Mouse (Mus musculus): ENCODE results near the gene Lrrc4. TPM values are rescaled to one million over a fixed set of nuclear protein-coding genes. Genes with fewer than 3 reads are reported as not detected.

The Lrrc4 gene
- polyA plus RNA-seq, 1 experiment: 0.32 TPM

- Histone ChIP-seq H3K36me3 (ENCODE audit: control insufficient read depth, insufficient read depth) (peaks cover 14% of the 10 kb centered on the region), H3K4me3 (ENCODE audit: insufficient read depth, poor library complexity, severe bottlenecking) (no peak overlapping the region), H3K79me3 (ENCODE audit: low read depth) (no peaks in the 10 kb centered on the region), H3K79me2 (ENCODE audit: control insufficient read depth, insufficient read depth) (peaks cover under 1% of the 10 kb centered on the region), H3K27me3 (ENCODE audit: control insufficient read depth, insufficient read depth, insufficient read length) (no peaks in the 10 kb centered on the region), H3ac (ENCODE audit: control insufficient read depth, insufficient read length, low read depth) (no peak overlapping the region)
- TF ChIP-seq CEBPB (IDR thresholded peaks at IDR 0.05; ENCODE audit: low read depth) (no peak), USF1 (IDR thresholded peaks at IDR 0.05; ENCODE audit: low read depth) (no peak), MYOD1 (IDR thresholded peaks at IDR 0.05; ENCODE audit: control insufficient read depth, insufficient read length, low read depth) (no peak), CTCF (IDR thresholded peaks at IDR 0.05; ENCODE audit: control insufficient read depth, insufficient read depth, insufficient read length) (no peak), FOSL1 (IDR thresholded peaks at IDR 0.05; ENCODE audit: insufficient read depth, low read length, poor library complexity, severe bottlenecking) (no peak), MAX (IDR thresholded peaks at IDR 0.05) (no peak), MYOG (IDR thresholded peaks at IDR 0.05; ENCODE audit: control insufficient read depth, extremely low read depth, insufficient read length) (no peak)
Measured at GRCm38 (mm10) chr6:28854598-28854997, 23.1 kb upstream of the Lrrc4 start.

DNA sequence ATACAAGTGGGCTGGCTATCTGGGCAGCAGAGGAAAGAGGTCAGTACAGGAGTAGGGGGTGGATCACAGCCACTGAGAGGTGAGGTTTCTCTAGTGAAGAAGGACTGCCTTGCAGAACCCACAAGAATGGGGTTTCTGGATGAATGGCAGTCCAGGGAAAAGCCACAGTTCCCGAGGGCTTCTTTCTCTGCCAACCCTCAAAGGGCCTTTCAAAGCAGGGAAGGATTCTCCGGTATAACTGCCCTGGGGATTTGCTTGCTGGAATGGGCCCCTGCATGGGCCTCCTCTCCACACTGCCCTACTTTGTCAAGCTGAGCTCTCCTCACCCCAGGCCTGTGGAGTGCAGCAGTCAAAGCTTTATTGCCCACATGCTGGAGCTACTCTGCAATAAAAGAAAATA, 22.1 kb upstream of the Lrrc4 start:
- H3K4me3 ChIP-seq (ENCODE audit: insufficient read depth, poor library complexity, severe bottlenecking): no peak overlapping the region
- no peaks in the 10 kb centered on the region for H3K79me3 ChIP-seq (ENCODE audit: low read depth)
- TF ChIP-seq MYOD1 (IDR thresholded peaks at IDR 0.05; ENCODE audit: control insufficient read depth, insufficient read length, low read depth): no peak
- no peak for TF ChIP-seq CTCF (IDR thresholded peaks at IDR 0.05; ENCODE audit: control insufficient read depth, insufficient read depth, insufficient read length)
- no peak for TF ChIP-seq MYOG (IDR thresholded peaks at IDR 0.05; ENCODE audit: control insufficient read depth, extremely low read depth, insufficient read length)
- no peak for TF ChIP-seq USF1 (IDR thresholded peaks at IDR 0.05; ENCODE audit: low read depth)
- no peak for TF ChIP-seq FOSL1 (IDR thresholded peaks at IDR 0.05; ENCODE audit: insufficient read depth, low read length, poor library complexity, severe bottlenecking)
- TF ChIP-seq CEBPB (IDR thresholded peaks at IDR 0.05; ENCODE audit: low read depth): no peak
- TF ChIP-seq MAX (IDR thresholded peaks at IDR 0.05): no peak
- H3K79me2 ChIP-seq (ENCODE audit: control insufficient read depth, insufficient read depth): peaks cover 7% of the 10 kb centered on the region
- H3K27me3 ChIP-seq (ENCODE audit: control insufficient read depth, insufficient read depth, insufficient read length): no peaks in the 10 kb centered on the region
- H3K36me3 ChIP-seq (ENCODE audit: control insufficient read depth, insufficient read depth): peaks cover 14% of the 10 kb centered on the region
- no peak overlapping the region for H3ac ChIP-seq (ENCODE audit: control insufficient read depth, insufficient read length, low read depth)

DNA sequence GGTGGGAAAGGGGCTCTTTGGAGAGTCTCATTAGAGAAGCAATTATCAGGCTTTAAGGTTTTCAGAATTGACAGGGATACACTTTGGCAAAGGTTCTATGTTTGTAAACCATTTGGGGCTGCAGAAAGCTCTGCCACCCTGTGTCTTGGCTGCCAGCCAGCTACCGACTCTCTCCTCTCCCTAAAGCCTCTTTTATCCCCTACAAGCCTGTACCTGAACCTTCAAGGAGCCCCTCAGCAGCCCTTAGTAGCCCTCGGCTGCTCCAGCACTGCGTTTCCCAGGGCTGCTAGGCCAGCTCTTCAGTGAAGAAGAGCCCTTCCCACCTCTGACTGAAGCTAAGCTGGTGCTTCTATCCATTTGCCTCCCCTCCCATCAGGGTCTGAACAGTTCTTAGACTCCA, 21.6 kb upstream of the Lrrc4 start:
- H3ac ChIP-seq (ENCODE audit: control insufficient read depth, insufficient read length, low read depth): no peak overlapping the region
- TF ChIP-seq CEBPB (IDR thresholded peaks at IDR 0.05; ENCODE audit: low read depth): no peak
- no peak for TF ChIP-seq FOSL1 (IDR thresholded peaks at IDR 0.05; ENCODE audit: insufficient read depth, low read length, poor library complexity, severe bottlenecking)
- no peak for TF ChIP-seq USF1 (IDR thresholded peaks at IDR 0.05; ENCODE audit: low read depth)
- no peak for TF ChIP-seq CTCF (IDR thresholded peaks at IDR 0.05; ENCODE audit: control insufficient read depth, insufficient read depth, insufficient read length)
- no peak for TF ChIP-seq MYOD1 (IDR thresholded peaks at IDR 0.05; ENCODE audit: control insufficient read depth, insufficient read length, low read depth)
- TF ChIP-seq MAX (IDR thresholded peaks at IDR 0.05): no peak
- TF ChIP-seq MYOG (IDR thresholded peaks at IDR 0.05; ENCODE audit: control insufficient read depth, extremely low read depth, insufficient read length): no peak
- H3K79me2 ChIP-seq (ENCODE audit: control insufficient read depth, insufficient read depth): peaks cover 7% of the 10 kb centered on the region
- H3K36me3 ChIP-seq (ENCODE audit: control insufficient read depth, insufficient read depth): peaks cover 14% of the 10 kb centered on the region
- no peak overlapping the region for H3K4me3 ChIP-seq (ENCODE audit: insufficient read depth, poor library complexity, severe bottlenecking)
- no peaks in the 10 kb centered on the region for H3K27me3 ChIP-seq (ENCODE audit: control insufficient read depth, insufficient read depth, insufficient read length)
- H3K79me3 ChIP-seq (ENCODE audit: low read depth): no peaks in the 10 kb centered on the region

DNA sequence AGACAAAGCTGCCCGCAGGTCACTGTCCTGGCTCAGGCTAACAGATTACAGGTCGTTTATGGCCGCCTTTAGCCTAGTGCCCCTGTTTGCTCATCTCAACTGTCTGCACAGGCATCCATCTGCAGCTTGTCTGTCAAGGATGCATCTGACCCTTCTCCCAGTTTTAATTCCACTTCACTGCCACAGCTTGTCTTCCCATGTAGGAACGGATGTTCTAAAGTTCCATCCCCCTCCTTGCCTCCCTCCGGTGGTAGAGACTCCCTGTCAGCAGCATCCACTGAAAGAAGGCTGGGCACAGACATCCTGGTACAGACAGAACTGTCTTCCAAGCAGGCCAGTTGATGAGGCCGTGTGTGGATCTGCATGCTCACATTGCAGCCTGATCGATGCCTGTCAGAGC, 20.8 kb upstream of the Lrrc4 start:
- Histone ChIP-seq H3K36me3 (ENCODE audit: control insufficient read depth, insufficient read depth) (peaks cover 14% of the 10 kb centered on the region), H3K79me2 (ENCODE audit: control insufficient read depth, insufficient read depth) (peaks cover 10% of the 10 kb centered on the region), H3K27me3 (ENCODE audit: control insufficient read depth, insufficient read depth, insufficient read length) (no peaks in the 10 kb centered on the region), H3K4me3 (ENCODE audit: insufficient read depth, poor library complexity, severe bottlenecking) (no peak overlapping the region), H3K79me3 (ENCODE audit: low read depth) (no peaks in the 10 kb centered on the region), H3ac (ENCODE audit: control insufficient read depth, insufficient read length, low read depth) (no peak overlapping the region)
- TF ChIP-seq MAX (IDR thresholded peaks at IDR 0.05) (no peak), CEBPB (IDR thresholded peaks at IDR 0.05; ENCODE audit: low read depth) (no peak), MYOD1 (IDR thresholded peaks at IDR 0.05; ENCODE audit: control insufficient read depth, insufficient read length, low read depth) (no peak), USF1 (IDR thresholded peaks at IDR 0.05; ENCODE audit: low read depth) (no peak), CTCF (IDR thresholded peaks at IDR 0.05; ENCODE audit: control insufficient read depth, insufficient read depth, insufficient read length) (no peak), FOSL1 (IDR thresholded peaks at IDR 0.05; ENCODE audit: insufficient read depth, low read length, poor library complexity, severe bottlenecking) (no peak), MYOG (IDR thresholded peaks at IDR 0.05; ENCODE audit: control insufficient read depth, extremely low read depth, insufficient read length) (no peak)

GRCm38 (mm10) chr6:28850326-28850900, 18.9 kb upstream of the Lrrc4 start:
- Histone ChIP-seq H3K79me2 (ENCODE audit: control insufficient read depth, insufficient read depth) (peaks cover 11% of the 10 kb centered on the region), H3ac (ENCODE audit: control insufficient read depth, insufficient read length, low read depth) (no peak overlapping the region), H3K27me3 (ENCODE audit: control insufficient read depth, insufficient read depth, insufficient read length) (no peaks in the 10 kb centered on the region), H3K79me3 (ENCODE audit: low read depth) (no peaks in the 10 kb centered on the region), H3K36me3 (ENCODE audit: control insufficient read depth, insufficient read depth) (peaks cover 7% of the 10 kb centered on the region), H3K4me3 (ENCODE audit: insufficient read depth, poor library complexity, severe bottlenecking) (no peak overlapping the region)
- no peak for TF ChIP-seq USF1 (IDR thresholded peaks at IDR 0.05; ENCODE audit: low read depth)
- TF ChIP-seq FOSL1 (IDR thresholded peaks at IDR 0.05; ENCODE audit: insufficient read depth, low read length, poor library complexity, severe bottlenecking): no peak
- no peak for TF ChIP-seq MAX (IDR thresholded peaks at IDR 0.05)
- TF ChIP-seq MYOD1 (IDR thresholded peaks at IDR 0.05; ENCODE audit: control insufficient read depth, insufficient read length, low read depth): no peak

- TF ChIP-seq MYOD1 (IDR thresholded peaks at IDR 0.05; ENCODE audit: control insufficient read depth, insufficient read length, low read depth): no peak
- TF ChIP-seq CEBPB (IDR thresholded peaks at IDR 0.05; ENCODE audit: low read depth): no peak
- no peak for TF ChIP-seq FOSL1 (IDR thresholded peaks at IDR 0.05; ENCODE audit: insufficient read depth, low read length, poor library complexity, severe bottlenecking)
- TF ChIP-seq USF1 (IDR thresholded peaks at IDR 0.05; ENCODE audit: low read depth): no peak
- TF ChIP-seq MYOG (IDR thresholded peaks at IDR 0.05; ENCODE audit: control insufficient read depth, extremely low read depth, insufficient read length): no peak
- TF ChIP-seq CTCF (IDR thresholded peaks at IDR 0.05; ENCODE audit: control insufficient read depth, insufficient read depth, insufficient read length): no peak
- TF ChIP-seq MAX (IDR thresholded peaks at IDR 0.05): no peak
- no peaks in the 10 kb centered on the region for H3K79me3 ChIP-seq (ENCODE audit: low read depth)
- no peak overlapping the region for H3K4me3 ChIP-seq (ENCODE audit: insufficient read depth, poor library complexity, severe bottlenecking)
- H3ac ChIP-seq (ENCODE audit: control insufficient read depth, insufficient read length, low read depth): no peak overlapping the region
- H3K36me3 ChIP-seq (ENCODE audit: control insufficient read depth, insufficient read depth): peaks cover 7% of the 10 kb centered on the region
- no peaks in the 10 kb centered on the region for H3K27me3 ChIP-seq (ENCODE audit: control insufficient read depth, insufficient read depth, insufficient read length)
- H3K79me2 ChIP-seq (ENCODE audit: control insufficient read depth, insufficient read depth): peaks cover 11% of the 10 kb centered on the region
Measured at GRCm38 (mm10) chr6:28849317-28849716, 17.8 kb upstream of the Lrrc4 start.

All from C2C12 (cell line).